Mouse (Mus musculus) G1E (cell line): ENCODE results near the gene Atg9b. TPM values are rescaled to one million over a fixed set of nuclear protein-coding genes. Genes with fewer than 3 reads are reported as not detected.

Experiments used
- ATAC-seq: 2 replicates; pipeline ENCODE4 v1.8.0; 2016; ENCODE audit warnings: mild to moderate bottlenecking; ENCODE audit not compliant: insufficient number of reproducible peaks, poor library complexity, low FRiP score, severe bottlenecking; ENCODE audit errors: extremely low read depth
- DNase-seq: peaks from one replicate; pipeline ENCODE4 v3.0.0; 2012; ENCODE audit warnings: low spot score
- H3K27me3 ChIP-seq: 2 replicates; pipeline ENCODE4 v1.6.1; 2012; ENCODE audit warnings: mild to moderate bottlenecking, low read length, inconsistent platforms; ENCODE audit not compliant: insufficient read depth
- H3K36me3 ChIP-seq: replicated peaks from 2 replicates; pipeline ENCODE3; 2012; ENCODE audit warnings: mild to moderate bottlenecking, inconsistent platforms
- H3K4me1 ChIP-seq: 2 replicates; pipeline ENCODE4 v1.6.1; 2012; ENCODE audit warnings: low read depth, low read length, inconsistent platforms, mixed read lengths; ENCODE audit not compliant: insufficient read depth
- H3K4me3 ChIP-seq: 2 replicates; pipeline ENCODE4 v1.5.1; 2012; ENCODE audit warnings: low read depth, mild to moderate bottlenecking, inconsistent platforms, low read length, moderate library complexity, mixed read lengths
- H3K9me3 ChIP-seq: replicated peaks from 2 replicates; pipeline ENCODE4 v1.6.1; 2012; ENCODE audit warnings: inconsistent platforms
- CTCF ChIP-seq: IDR thresholded peaks from 2 replicates; pipeline ENCODE4 v1.5.1; 2012; ENCODE audit warnings: low read depth, low read length, inconsistent platforms, mixed read lengths
- GATA1 ChIP-seq: IDR thresholded peaks from 2 replicates; pipeline ENCODE4 v1.6.1; 2012; ENCODE audit warnings: borderline replicate concordance, low read length, inconsistent platforms, mixed read lengths
- GATA2 ChIP-seq: IDR thresholded peaks from 2 replicates; pipeline ENCODE4 v1.6.1; 2012; ENCODE audit warnings: low read depth, low read length, inconsistent platforms, borderline replicate concordance
- POLR2AphosphoS5 ChIP-seq: IDR thresholded peaks from 2 replicates; pipeline ENCODE4 v1.6.1; 2012; ENCODE audit warnings: low read depth, low read length, inconsistent platforms; ENCODE audit not compliant: insufficient replicate concordance
- TAL1 ChIP-seq: conservative IDR thresholded peaks from 2 replicates; pipeline ENCODE4 v1.6.1; 2012; ENCODE audit warnings: low read depth, low read length, inconsistent platforms, mixed read lengths
- polyA plus RNA-seq: library from polyadenylated mRNA; stranded (reverse); fragments of >175 nt; gene quantifications from 2 replicates; pipeline ENCODE4 v1.2.3, GENCODE M21; 2012
- total RNA-seq, 2 experiments: library from RNA; stranded (forward) in 1 of 2; stranded (reverse) in 1 of 2; fragments of 200-1000 nt in 1 of 2; fragments of >200 nt in 1 of 2; fragmentation: Nextera tagmentation in 1 of 2; gene quantifications; 2 replicates each; pipeline ENCODE4 v1.2.3; 2014 to 2017

Gene Atg9b
- total and polyA plus RNA-seq, 3 experiments = 0.11 to 0.15 TPM; not detected in 1

- H3K27me3 ChIP-seq = peaks cover 54% of the 10 kb centered on the region
- no peak for ATAC-seq
- H3K9me3 ChIP-seq = no peaks in the 10 kb centered on the region
- DNase-seq = no peak
- TF ChIP-seq TAL1 (no peak), GATA2 (no peak)
- H3K4me1 ChIP-seq = peaks cover 74% of the 10 kb centered on the region
- H3K36me3 ChIP-seq = peaks cover 3% of the 10 kb centered on the region
- peak overlapping the region; percentile 75 for H3K4me3 ChIP-seq
These were observed 41.3 kb downstream of the Atg9b start for GRCm38 (mm10) chr5:24350531-24351250.

DNA sequence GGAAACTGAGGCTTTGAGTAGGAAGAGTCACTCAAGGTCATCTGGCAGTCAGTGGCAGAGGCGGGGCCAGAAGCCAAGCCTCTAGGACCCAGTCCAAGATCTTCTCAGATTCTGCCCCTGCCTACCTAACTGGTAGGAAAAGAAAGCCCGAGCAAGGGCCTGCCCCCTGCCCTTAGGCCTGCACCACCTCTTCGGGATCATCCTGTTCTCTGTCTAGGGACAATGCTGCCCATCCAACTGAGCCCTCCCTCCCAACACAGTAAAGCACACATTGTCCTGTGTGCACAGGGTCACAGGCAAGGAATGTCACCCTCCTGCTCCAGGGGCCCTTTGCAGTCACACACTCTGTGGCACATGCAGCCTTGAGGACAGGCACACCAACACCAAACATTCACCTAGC is 41.9 kb downstream of the Atg9b start:
- ATAC-seq (no peak), DNase-seq (no peak)
- TF ChIP-seq CTCF (no peak), TAL1 (no peak)
- H3K36me3 ChIP-seq = peaks cover 3% of the 10 kb centered on the region
- peaks cover 54% of the 10 kb centered on the region for H3K27me3 ChIP-seq
- no peaks in the 10 kb centered on the region for H3K9me3 ChIP-seq
- peak overlapping the region; percentile 75; the same call in 1 of the 2 replicates for H3K4me3 ChIP-seq
- peaks cover 80% of the 10 kb centered on the region for H3K4me1 ChIP-seq

DNA sequence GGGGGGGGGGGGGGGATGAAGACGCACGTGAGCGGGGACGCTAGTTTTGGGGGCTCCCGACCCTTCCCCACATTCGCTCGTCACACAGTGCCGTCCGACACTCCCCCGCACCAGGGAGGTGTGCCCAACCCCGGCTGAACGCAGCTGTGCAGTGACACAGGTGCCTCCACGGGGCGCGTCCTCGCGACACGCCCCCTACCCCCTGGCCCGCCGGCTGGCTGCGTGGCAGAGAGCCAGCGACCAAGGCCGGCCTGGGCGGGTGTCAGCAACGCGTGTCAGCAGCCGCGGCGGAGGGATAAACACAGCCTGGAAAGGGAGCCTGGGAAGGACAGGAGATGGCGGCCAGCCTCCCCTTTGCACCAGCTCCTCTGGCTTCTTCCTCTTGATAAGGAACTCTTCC is 43.4 kb downstream of the Atg9b start:
- H3K4me3 ChIP-seq = peak overlapping the region; percentile 74
- ATAC-seq (no peak), DNase-seq (peak; percentile 61)

GRCm38 (mm10) chr5:24348128-24348527 is 43.8 kb downstream of the Atg9b start:
- peak; percentile 54 for ATAC-seq
- TF ChIP-seq GATA1 (no peak), TAL1 (no peak), POLR2AphosphoS5 (no peak), CTCF (no peak), GATA2 (no peak)
- peak; percentile 89 for DNase-seq
- peaks cover 3% of the 10 kb centered on the region for H3K36me3 ChIP-seq
- H3K4me3 ChIP-seq = peak overlapping the region; percentile 74
- H3K4me1 ChIP-seq = peaks cover 97% of the 10 kb centered on the region
- no peaks in the 10 kb centered on the region for H3K9me3 ChIP-seq
- peaks cover 37% of the 10 kb centered on the region for H3K27me3 ChIP-seq

More for the DNA sequence above, 43.4 kb downstream of the Atg9b start:
- no peaks in the 10 kb centered on the region for H3K9me3 ChIP-seq
- H3K36me3 ChIP-seq = peaks cover 3% of the 10 kb centered on the region
- TF ChIP-seq TAL1 = no peak
- no peak for TF ChIP-seq POLR2AphosphoS5
- no peak for TF ChIP-seq CTCF
- H3K4me1 ChIP-seq = peaks cover 95% of the 10 kb centered on the region
- peaks cover 40% of the 10 kb centered on the region for H3K27me3 ChIP-seq

DNA sequence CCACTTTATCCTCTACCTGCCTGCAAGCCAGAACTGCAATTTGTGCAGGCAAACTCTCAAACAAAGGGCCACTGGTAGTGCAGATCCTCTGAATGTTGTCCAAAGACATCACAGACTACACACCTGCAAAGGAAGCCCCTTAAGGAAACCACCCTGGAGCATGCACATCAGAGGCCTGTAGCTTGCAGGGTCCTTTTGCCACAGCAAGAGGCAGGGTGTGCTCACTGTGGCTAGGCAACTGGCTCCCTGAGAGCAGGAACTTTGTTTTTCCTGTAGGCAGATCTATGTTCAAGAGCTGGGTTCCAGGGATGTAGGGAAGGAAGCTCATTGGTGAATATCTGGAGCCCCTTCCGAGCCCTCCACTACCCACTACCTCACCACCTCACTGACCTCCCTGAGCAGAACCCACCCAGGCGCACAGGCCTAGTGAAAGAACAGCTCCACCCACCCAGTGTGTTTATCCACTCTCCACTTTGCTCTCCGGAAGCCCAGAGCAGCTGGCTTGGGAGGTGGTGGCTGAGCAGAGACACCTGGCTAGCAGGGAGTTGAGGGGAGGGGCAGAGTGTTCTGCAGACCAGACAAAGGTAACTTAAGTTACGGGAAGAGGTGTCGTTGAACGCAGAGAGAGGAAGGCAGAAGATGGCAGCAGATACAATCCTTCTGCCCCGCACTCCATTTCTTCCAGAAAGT is 44.6 kb downstream of the Atg9b start:
- Histone ChIP-seq H3K9me3 (no peaks in the 10 kb centered on the region), H3K4me3 (peak overlapping the region; percentile 74), H3K36me3 (peaks cover 3% of the 10 kb centered on the region), H3K4me1 (peaks cover 97% of the 10 kb centered on the region), H3K27me3 (peaks cover 29% of the 10 kb centered on the region)
- DNase-seq (no peak), ATAC-seq (no peak)
- TF ChIP-seq GATA1 (no peak), TAL1 (no peak), CTCF (no peak), POLR2AphosphoS5 (no peak), GATA2 (no peak)

- Histone ChIP-seq H3K36me3 (peaks cover 3% of the 10 kb centered on the region), H3K4me3 (no peak overlapping the region), H3K27me3 (peaks cover 22% of the 10 kb centered on the region), H3K9me3 (no peaks in the 10 kb centered on the region), H3K4me1 (peaks cover 99% of the 10 kb centered on the region)
- no peak for ATAC-seq
- no peak for DNase-seq
- TF ChIP-seq CTCF (no peak), TAL1 (0 out of 2 replicates have a peak, but pooled peaks have one; percentile 27)
These were observed 45.6 kb downstream of the Atg9b start for GRCm38 (mm10) chr5:24346313-24346712.
